Mouse (Mus musculus) A20 (cell line): ENCODE measurements at regions not wholly inside any gene's neighbourhood (a gene's known extent, or its start where the extent isn't known, plus 50 kb on each side); places are given as distances from the start of the nearest gene placed in this dataset.

Source experiments
- DNase-seq: peaks from one replicate; pipeline ENCODE4 v3.0.0-alpha.2; 2011; ENCODE audit warnings: low read depth, low spot score

DNA sequence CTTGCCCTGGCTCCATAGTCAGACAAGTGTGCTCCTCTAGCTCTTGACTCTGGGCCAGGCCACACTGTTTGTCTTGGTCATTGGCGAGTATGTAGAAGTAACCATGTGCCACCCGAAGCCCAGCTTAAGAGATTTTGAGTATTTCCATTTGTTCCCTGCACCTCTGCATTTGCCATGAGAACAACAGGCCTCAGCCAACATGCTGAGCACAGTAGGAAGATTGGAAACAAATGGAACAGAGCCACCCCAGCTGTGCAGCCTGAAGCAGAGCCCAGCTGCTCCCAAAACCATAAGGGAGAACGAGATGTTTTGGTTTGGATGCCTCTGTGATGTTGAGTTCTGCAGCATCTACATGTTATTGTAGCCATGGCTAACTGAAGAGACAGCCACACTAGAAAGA lies 433.1 kb upstream of the Gm6657 start:
- DNase-seq = no peak

DNA sequence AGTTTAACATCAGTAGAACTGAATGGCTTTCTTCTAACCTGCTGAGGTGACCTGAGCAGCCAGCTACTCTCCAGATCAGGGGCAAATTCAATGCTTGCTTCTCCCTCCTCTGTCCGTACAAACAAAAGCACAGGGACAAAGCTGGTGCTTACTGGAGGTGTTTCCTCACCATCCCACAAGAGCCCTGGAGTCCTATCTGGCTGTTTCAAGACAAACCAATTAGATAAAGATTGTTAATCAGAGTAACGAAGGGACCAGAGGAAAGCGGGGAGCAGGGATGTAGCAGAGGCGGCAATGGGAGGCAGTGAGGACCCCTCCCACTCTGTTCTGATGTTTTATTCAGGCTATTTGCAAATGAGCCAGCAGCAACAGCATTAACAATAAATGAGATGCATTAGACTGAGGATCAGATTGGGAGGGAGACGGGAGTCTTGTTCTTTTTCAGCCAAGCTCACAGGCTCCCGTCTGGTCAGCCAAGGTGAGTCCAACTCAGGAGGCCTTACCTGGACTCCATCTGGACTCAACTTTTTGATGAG lies 418.0 kb upstream of the Gm6657 start:
- DNase-seq = no peak

DNA sequence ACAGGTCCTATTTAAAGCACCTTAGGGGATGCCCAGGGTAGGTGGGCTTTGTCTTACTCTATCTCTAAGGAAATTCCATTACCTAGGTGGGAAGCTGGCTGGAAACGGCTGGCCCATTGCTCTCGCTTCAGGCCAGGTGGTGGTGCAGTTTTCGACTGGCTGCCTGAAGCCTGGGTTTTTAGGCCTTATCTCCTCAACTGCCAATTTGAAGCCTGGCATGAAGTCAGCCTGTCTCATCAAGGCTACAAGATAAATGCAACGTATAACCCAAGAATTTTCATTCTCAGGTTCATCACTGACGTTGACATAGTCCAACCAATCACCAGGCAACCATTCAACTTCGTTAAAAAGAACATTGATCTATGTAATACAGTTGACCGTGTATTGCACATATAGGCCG lies 417.3 kb upstream of the Gm6657 start:
- no peak for DNase-seq

DNA sequence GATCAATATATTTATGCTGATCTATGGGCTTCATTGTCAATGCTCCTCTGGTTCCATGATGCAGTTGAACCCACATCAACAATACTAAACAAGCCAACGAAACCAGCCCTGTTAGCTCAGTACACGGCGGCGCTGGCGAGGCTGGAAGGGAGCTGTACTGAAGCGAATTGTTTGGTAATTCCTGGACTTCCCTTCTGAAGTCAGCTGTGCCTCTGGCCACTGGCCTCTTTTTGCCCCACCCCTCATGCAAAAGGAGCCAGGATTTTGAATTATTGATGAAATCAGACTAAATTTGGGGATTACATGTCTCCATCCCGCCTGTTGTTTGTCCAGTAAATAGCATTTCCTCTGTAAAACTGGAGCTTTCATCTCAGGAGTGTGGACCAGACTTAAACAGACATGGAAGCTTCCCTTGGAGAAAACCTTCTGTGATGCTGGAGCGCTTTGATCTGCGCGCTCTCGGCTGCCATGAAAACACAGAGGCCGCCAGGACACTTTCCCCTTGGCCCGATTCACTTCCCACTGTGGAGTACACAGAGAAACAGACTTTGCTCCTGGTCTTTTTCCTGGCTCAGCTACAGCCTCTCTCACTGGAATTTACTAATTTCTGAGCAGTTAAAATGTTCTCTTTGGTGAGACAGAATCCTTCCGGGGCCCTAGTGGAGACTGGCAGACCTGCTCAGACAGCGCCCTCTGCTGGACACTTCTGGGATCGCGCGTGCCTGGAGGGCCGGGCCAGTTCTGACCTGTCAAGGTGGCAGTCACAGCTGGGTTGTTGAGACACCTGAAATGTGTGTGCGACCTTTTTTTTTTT lies 412.9 kb upstream of the Gm6657 start:
- DNase-seq = peak; percentile 61

DNA sequence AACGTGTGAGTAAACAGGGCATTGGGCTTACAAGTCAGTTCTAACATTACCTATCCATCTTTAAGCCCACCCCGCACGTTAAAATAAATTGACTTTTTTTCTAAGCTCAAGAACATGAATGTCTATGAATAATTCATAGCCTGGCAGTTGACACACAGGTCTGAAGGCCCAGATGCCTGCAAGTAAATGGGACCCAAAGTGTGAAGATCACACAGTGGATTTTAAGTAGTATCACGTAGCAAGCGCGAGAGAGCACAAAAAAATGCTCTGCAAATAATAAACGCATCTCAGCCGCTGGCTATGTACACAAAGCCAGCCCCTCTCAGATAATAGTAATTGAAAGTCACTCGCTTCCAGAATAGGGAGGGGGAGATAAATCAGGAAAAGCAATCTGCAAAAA lies 410.1 kb upstream of the Gm6657 start:
- no peak for DNase-seq

DNA sequence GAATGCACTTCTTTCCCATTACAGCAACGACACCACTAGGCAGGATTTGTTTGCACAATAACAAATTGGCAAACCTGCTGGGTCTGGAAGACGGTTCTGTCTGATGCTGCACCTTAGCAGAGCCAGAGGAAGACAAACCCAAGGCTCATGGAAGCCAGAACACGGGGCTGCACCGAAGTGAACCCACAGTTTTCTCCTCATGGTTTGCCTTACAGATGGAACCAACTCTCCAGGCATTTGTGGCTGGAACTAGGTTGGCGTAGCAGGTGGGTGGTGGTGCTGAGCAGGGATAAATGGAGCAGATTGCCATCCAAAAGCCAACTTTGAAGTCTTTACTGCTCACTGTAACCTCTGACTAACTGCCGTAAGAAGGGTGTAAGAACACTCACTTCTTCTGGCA lies 408.4 kb upstream of the Gm6657 start:
- no peak for DNase-seq

DNA sequence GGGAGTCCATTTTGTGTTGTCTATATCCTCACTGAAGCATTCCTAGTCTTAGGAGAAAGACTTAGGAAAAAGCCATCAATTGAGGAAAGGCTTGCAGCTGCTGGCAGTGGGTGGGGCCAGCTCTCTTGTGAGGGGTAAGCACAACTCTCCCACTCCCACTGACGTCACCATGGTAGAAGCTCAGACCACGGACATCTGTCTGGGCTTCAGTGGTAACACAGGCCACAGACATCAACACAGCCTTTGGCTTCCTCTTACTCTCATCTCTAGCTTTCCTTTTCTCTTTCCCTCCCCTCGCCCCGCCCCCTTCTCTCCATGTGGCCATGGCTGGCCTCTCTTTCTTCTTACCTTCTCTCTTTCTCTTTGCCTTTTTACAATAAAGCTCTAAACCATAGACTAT lies 407.4 kb upstream of the Gm6657 start:
- no peak for DNase-seq

DNA sequence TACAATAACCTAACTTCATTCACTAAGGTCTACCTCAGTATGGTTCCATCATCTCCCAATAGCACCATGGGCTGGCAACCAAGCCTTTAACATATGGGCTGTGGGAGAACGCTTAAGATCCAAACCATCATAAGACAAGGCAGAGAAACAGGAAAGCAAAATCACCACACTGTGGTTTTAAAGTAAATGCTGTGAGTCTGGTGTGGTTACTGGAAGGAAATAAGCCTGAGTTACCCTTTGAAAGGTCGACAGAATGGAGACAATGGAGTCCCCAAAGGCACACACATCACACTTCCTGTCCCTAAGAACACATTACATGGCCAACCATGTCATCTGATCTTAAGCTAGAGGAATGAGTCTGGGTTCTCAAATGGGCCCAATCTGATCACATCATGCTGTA lies 405.8 kb upstream of the Gm6657 start:
- DNase-seq = no peak

DNA sequence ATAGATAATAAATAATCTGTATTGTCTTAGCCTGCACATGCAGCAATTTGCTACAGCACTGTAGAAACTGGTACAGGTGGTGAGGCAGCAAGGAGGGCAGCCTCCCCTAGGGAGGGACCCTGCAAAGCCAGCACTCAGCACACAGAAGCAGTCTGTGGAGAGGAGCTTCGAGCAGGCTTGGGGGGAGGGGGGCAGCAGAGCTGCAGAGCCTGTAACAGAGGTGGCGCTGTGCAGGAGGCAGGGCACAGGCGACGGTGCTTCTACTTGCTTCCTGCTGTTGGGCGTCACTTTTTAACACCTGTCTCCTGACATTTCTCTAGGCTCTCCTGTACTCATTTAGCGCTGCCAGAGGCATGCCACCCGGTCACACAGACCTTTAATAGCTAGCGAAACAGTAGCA lies 404.6 kb upstream of the Gm6657 start:
- peak; percentile 39 for DNase-seq

DNA sequence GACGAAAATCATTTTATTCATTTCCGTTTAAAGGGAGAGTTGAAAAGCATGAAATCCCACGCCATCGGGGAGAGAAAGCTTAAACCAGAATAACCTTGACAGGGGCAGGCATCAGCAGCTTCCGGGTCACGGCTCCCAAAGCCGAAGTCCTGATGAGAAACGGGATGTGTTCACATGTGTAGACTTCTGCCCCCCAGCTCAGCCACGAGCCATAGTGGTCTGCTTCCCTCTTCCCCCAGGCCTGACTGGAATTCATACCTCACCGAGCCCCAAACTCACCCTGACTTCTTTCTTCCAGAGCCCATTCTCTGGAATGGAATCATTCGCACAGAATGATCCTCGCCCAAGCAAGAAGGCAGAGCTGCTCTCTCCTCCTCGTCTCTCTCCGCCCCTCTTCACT lies 404.2 kb upstream of the Gm6657 start:
- DNase-seq = no peak

DNA sequence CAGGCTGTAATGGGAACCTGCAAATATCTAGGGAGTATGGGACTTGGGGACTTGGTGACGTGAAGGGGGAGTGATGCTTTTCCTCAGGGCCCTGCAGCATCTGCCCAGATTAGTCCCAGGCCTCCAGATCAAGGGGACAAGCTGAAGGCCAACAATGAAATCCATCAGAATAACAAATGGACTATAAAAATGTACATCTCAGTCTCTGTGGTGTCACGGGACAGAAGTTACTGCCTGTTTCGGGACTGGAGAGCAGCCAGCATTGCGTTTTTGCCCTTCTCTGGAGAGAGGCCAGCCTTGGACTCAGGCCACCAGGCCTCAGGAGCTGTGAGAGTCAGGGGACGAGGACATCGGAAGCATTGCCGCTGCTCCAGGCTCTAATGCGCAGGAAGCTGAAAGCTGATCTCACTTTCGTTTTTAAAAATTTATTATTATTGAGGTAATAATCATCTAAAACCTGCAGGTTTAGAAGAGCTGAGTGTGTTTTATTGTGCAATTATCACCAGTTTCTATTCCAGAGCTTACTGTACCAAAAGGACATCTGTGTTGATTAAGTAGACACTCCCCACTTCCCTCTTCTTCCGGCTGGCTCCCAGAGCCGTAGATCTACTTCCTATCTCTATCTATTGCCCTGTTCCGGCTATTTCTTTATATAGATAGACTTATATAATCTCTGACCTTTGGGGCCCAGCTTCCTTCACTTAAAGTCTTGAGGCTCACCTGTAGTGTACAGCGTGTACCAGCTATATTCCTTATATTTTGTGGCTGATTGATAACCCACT lies 403.0 kb upstream of the Gm6657 start:
- no peak for DNase-seq

DNA sequence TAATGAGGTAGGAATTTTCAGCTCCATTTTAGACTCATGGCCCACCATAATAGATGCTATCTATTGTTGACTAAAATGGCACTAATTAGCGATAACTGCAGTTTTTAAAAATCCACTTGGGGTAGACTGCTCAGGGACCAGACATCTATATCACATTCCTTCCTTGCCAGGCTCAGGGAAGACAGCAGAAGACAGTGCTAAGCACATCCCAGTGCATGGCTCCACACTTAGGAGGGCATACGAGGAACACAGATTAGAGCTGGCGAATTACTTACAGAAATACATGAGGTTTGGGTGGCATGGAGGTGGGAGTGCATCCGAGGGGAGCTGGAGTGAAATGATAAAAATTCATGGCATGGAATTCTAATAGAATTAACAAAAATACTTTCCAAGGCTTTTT lies 395.5 kb upstream of the Gm6657 start:
- no peak for DNase-seq

DNA sequence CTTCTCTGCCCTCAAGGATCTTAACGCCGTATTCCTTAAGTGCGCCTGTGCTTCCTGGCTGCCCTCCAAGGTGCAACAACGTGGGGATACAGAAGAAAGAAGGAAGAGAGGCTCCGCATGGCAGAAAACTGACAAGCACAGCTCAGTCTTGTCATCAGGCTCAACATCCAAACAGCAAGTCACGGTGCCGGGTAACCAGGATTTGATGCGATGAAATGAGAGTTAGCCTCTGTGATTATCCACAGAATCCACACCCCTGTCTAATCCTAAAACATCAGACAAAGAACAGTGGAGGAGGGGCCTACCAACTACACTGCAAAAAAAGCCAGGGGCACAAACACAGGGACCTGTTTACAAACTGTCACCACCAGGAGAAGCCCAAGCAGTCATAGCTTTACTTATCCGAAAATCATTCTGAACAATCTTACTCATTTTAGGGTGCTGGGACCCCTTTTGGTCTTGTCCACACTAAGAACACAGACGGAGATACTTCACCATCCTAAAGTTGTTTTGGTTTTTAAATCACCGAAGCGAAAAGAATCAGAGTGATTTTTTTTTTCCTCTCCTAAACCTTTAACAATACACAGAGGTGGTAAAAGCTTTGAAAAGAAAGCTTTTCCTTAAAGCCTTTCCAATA lies 394.8 kb upstream of the Gm6657 start:
- no peak for DNase-seq

DNA sequence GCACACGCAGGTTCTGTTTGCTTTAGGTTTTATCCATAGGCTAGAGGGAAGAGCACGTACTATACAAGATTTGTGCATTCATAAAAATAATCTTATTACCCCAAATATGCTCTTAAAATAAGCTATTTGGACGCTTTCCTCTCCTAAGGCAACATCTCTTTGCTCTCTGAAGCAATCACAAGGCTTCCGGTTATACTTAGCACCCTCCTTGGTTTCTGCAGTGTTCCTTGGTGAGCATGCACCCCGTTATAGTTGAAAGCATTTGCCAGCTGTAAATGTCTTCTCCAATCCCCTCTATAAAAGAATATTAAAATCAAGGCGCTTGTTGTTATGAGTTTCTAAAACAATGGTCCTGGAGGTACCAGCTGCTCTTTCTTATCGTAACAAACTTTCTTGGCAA lies 386.4 kb upstream of the Gm6657 start:
- DNase-seq = no peak

DNA sequence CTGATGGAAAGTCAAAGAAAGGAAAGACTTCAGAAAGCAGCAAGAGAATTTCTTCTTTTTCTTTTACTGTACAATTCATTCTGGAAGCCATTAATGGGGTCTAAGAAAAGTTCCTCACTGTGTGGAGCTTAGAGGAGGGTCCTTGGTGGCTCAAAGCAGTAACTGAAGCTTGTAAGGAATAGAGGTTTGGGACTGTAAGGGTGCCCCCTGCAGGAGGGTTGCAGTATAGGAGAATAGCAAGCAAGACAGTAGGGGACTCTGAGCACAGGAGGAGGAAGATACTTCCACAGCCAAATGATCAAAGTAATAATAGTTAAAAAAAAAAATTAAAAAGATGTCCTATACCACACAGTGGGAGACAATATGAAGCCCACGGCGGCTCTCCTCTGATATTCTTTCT lies 382.8 kb upstream of the Gm6657 start:
- peak; percentile 43 for DNase-seq

DNA sequence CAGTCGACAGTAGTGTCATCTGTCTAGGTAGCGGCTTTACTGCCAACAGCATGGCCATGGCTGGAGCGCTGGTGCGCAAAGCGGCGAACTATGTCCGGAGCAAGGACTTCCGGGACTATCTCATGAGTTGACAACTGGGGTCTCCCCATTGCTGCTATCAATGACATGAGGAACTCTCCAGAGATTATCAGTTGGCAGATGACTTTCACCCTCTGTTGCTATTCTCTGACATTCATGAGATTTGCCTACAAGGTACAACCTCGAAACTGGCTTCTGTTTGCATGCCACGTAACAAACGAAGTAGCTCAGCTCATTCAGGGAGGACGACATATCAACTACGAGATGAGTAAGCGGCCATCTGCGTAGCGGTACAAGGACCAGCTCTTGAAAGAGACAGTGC lies 374.6 kb upstream of the Gm6657 start:
- no peak for DNase-seq

DNA sequence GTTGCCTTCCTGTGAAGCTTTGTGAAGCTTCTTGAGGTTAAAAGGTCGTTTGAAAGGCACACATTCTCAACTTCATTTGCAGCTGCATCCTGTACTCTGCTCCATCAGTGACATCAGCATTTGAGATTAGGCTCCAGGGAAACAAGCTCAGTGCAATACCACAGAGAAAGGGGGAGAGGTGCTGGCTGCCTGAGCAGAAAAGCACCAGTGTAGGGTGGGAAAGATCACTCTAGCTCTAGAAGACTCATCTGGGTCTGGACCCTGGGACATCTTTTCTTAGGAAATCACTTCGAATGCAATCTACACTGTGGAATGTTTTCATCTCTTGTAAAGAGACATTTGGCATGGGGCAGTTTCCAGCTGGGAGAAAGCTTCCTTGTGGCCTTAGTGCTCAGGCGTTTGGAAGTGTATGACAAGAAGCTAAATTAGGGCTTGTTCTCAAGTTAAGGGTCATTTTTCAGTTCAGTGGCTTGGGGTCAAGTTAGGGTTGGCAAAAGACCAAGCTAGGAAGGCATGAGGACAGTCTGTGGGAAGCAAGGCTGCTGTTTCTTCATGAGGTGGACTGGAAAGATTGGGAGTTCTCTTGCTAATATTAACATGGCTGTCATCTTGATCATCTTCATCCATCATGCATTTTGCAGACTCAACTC lies 370.5 kb upstream of the Gm6657 start:
- DNase-seq = no peak

DNA sequence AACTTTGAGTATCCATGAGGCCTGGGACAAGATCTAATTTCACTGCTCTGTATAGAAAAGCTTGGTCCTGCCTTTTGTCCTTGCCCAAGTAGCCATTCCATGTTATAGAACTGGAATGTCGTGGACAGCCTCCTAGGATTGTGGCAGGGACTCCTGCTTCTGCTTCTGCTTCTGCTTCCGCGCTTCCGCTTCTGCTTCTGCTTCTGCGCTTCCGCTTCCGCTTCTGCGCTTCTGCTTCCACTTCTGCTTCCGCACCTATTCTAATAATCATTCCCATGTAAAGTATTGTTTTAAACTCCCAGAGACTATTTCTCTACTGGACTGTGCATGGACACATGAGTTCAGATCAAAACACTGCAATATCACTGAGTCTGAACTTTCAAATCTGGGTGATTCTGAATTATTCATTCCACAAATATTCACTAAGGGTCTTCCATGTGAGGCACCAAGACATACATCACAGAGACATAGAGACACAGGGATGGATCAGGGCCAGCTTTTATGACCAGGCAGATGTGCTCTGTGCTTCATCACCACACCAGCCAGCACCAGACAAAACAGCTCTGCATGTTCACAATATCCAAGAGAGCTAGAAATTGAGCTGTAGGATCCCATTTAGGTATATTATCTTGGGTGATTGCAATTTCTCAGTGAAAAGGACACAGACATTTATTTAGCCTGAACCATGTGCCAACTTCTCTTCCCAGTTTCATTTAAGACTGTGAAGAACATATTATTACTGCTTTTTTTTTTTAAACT lies 360.5 kb upstream of the Gm6657 start:
- no peak for DNase-seq

DNA sequence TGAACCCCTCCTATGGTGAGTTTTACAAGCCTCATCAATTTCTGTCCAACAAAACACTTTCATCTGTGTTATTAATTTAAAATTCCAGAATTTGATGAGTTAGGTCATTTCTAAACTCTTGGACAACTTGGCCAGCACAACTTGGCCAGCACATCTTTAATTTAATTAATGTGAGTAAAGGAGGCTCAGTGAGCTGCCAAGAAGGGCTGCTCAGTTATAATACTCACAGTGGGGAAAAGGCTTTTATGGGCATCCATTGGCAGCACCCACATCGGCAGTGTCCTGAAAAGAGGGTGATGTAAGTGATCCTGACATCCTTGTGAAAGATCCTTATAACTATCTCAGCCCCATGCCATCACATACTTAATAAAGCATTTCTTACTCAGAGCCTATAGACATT lies 359.2 kb upstream of the Gm6657 start:
- DNase-seq = no peak

DNA sequence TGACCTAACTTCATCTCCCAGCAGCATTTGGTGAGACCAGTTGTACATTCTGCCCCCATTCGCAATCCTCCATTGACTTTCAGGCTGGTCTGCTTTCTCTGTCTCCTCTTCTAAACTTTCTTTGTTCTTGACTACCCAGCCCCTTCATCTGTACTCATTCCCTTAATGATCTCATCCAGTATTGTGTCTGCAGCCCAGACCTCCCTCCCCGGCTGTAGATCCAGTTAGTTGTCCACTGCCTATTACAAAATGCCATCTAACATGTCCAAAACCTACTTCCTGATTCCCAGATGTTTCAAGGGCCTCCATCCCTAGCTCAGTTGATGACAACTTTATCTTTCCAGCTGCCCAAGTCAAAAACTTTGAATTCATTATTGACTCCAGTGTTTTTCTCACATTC lies 357.8 kb upstream of the Gm6657 start:
- DNase-seq = no peak

DNA sequence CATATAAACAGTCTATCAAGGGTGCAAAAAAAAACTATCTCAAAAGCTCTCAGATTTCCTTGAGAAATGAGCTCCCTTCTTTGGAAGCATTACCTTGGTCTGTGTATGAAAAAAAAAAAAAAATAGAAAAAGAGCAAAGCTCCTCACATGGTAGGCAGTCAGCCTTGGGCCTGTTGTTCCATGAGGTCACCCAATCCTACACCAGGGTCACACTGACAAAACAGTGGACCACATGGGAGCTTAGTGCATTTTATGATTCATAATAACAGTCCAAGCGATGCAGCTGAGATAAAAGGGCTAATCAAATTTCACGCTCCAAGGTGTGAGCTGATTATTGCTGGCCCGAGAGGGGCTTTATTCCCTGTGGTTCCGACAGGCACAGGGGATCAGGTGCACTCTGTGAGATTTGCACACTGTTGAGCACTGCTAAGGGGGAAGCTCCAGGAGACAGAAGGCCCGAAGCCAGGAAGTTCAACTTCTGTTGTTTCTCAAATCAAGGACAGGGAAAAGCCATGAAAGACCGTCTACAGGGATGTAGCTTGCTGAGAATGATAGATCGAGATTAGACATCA lies 352.1 kb upstream of the Gm6657 start:
- DNase-seq = no peak
